Mouse (Mus musculus) cerebellum, adult 11-12 months (tissue): ENCODE results near the gene Crtc3.

Source experiments
- DNase-seq: peaks from one replicate; pipeline ENCODE4 v3.0.0; 2022

Crtc3 gene

DNA sequence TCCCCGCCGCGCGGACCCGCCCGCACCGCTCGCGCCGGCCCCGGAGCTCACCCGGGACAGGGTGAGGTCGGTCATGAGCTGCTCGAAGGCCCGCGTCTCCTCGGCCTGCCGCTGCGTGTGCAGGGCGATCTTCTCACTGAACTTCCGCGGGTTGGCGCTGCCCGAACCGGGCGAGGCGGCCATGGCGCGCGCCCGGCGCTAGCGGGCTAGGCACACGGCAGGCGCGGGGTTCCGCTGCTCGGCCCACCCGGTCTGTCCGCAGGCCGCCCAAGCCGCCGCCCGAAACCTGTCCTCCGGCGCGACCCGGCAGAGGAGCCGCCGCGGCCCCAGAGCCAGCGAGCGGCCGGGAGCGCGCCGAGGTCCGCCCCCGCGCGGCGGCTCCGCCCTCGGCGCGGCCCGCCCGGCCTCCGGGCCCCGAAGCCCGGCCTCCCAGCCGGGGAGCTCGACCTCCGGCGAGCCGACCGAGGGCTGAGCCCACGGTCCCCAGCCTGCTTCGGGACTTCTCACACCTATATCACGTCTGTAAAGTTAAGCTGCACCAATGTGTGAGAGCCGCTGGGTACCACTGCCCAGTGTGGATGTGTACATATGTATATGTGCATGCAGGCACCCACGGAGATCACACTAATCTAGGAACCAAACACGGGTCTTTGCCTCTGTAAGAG is at the start of gene Crtc3:
Gene Crtc3 (minus strand): TSS at position 322 of the 665 bp plus-strand sequence.
- DNase-seq = peak; percentile 77

DNA sequence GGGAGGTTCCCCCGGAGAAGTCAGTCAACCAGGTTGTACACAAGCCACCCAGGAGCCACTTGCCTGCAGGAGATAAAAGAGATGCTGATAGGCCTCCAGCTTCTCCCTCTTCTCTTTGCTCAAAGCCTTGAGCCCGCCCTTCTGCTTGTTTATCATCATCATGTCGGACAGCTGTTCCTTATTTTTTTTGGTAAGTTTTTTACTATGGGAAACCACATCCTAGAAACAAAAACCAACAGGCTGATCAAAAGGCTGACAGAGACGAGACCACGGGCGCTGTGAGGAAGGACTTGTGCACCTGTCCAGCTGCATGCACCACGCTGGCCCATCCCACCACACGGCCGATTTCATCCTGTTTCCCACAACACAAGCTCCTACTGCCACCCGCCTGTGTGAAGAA is 47.5 kb upstream of the Crtc3 start:
- no peak for DNase-seq

GRCm38 (mm10) chr7:80732986-80733385 is 44.3 kb upstream of the Crtc3 start:
- DNase-seq = no peak

GRCm38 (mm10) chr7:80729662-80730061 is 41.0 kb upstream of the Crtc3 start:
- peak; percentile 51 for DNase-seq

- no peak for DNase-seq
These were observed 32.4 kb upstream of the Crtc3 start for GRCm38 (mm10) chr7:80721041-80721440.

- no peak for DNase-seq
These were observed 30.9 kb upstream of the Crtc3 start for GRCm38 (mm10) chr7:80719582-80719981.

- no peak for DNase-seq
These were observed 30.4 kb upstream of the Crtc3 start for GRCm38 (mm10) chr7:80719038-80719437.

DNA sequence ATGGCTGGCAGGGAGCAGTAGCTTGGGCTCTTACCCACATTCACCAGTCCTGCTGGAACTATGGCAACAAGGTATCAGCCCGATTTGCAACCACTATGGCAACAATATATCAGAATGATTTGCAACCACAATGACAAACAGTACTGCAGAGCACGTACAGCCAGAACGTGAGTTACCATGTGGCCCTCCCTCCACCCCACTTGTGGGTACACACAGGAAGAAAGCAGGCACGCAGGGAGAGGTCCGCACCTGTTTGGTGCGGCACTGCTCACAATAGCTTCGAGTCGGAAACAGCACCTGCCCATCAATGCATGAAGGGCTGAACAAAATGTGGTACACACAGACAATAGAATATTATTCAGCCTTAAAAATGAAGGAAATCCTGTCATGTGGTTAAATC is 29.8 kb upstream of the Crtc3 start:
- no peak for DNase-seq

GRCm38 (mm10) chr7:80716758-80717157 is 28.1 kb upstream of the Crtc3 start:
- no peak for DNase-seq

- DNase-seq = no peak
These were observed 26.6 kb upstream of the Crtc3 start for GRCm38 (mm10) chr7:80715306-80715705.

GRCm38 (mm10) chr7:80711496-80711895 is 22.8 kb upstream of the Crtc3 start:
- no peak for DNase-seq

DNA sequence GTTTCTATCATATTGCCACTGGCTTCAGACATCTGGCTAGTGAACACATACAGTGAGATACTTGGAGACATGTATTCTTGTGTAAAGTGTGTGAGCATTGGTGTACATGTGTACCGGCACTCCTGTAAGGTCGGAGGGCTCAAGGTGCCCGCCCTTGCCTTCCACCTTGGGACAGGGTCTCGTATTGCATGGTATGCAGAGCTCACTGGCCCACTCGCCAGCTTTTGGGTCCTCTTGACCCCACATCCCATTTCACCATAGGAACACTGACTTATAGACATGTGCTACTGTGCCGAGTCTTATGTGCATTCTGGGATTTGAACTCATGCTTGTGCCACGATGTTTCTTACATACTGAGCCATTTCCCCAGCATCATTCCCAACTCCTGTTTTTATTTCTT is 21.7 kb upstream of the Crtc3 start:
- DNase-seq = no peak

- DNase-seq = no peak
These were observed 15.4 kb upstream of the Crtc3 start for GRCm38 (mm10) chr7:80704066-80704465.

DNA sequence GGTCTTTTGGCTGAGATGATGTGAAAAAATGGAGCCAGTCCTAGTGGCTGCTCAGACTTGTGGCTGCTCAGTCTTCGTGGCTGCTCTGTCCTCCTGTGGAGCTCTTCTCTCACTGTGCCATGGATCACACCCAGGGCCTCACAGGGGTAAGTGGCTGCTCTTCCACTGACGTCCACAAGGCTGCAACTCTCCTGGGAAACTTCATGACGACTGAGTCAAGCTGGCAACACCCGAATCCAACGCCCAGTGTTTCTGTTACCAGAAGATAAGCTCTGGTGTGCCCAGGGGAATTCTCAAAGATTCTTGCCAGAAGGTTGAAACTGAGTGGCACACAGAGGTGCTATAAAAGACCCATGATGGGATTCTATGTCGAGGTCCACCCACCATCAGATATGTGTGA is 13.8 kb upstream of the Crtc3 start:
- DNase-seq = no peak

GRCm38 (mm10) chr7:80699709-80700108 is 11.0 kb upstream of the Crtc3 start:
- DNase-seq = no peak

GRCm38 (mm10) chr7:80698940-80699339 is 10.3 kb upstream of the Crtc3 start:
- no peak for DNase-seq

DNA sequence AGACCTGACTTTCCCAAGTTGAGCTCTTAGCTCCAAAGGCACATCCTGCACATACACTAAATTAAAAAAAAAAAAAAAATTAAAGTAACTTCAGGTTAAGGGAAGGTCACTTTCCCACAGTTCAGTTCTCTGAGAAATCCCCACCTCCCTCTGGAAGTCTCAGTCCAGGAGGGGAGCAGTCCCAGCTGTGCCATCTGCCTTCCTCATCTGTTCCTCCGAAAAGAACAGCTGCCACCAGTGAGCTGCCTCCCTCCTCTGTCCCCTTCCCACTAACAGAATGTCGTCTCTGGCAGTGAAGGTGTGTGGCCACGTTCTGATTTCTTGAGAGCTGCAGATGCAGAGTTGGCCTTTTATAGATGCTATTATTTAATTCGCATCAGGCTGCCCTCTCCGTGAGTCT is 9.2 kb upstream of the Crtc3 start:
- DNase-seq = no peak

DNA sequence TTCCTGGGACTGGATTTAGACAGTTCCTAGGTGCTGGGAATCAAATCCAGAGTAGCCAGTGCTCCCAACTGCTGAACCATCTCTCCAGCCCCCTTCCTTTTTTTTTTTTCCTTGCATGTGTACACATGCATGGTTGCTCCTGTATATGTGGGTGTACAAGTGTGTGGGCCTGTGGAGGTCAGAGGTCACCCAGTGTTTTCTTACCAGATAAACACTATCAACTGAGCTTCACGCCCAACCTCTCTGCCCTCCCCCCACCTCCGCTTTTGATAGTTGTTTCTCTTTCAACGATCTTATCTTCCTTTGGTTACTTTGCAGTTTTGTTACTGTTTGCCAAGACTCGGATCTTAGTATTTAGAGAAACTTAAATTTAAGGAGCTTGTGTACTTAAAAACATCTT is 8.2 kb upstream of the Crtc3 start:
- DNase-seq = no peak

- DNase-seq = no peak
These were observed 7.7 kb upstream of the Crtc3 start for GRCm38 (mm10) chr7:80696334-80696733.

GRCm38 (mm10) chr7:80692472-80692871 is 3.8 kb upstream of the Crtc3 start:
- DNase-seq = no peak

DNA sequence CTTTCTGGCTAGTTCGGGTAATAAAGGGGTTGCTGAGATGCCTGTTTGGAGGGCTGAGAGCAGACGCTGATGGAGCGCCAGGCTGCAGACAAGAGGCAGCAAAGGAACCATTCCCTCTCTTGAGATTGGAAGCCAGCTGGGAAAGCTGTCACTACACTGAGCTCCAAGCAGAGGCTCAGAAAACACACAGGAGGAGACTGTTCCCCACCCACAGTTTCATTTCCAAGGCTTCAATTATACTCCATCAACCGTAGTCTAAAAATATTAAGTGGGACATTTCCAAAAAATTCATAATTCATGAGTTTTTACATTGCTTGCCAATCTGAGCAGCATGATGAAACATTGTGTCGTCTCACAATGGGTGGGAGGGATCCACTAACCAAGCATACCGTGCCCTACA is 2.5 kb upstream of the Crtc3 start:
- no peak for DNase-seq

- no peak for DNase-seq
These were observed 529 bp upstream of the Crtc3 start for GRCm38 (mm10) chr7:80689221-80689591.

DNA sequence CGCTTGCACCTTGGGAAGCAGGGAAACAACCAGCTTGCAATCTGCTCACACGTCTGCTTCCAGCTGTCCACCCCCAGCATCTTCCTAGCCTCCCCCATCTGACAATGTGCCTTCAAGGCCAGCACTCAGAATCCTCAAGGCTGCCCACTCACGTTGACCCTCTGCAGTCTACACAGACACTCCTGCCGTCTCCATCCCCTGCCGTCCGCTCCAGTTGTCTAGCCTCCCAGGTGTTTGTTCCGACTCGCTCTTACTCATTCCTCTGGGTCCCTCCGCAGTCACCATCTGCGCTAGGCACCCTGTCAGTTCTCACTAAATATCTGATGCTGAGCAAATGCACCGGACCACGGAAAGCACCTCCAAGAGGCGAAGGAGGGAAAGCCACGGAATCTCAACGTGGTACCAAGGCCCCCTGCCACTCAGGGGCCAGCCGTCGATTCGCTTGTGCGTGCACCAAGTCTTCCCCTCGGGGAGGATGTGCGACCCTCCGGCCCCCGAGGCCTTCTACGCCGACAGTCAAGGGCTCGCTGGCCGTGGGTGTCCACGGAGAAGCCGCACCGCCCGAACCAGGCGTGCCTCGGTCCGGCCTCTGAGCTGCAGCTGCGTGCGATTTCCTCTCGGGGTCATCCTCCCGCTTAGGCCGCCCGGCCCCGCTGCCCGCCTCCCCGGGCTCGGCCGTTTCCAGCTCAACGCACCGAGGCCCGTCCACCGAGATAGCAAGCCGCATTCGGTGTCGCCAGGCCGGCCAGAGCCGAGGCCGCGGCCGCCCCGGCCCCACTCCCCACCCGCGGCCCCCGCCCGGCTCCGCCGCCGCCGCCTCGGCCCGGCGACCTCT is 739 bp downstream of the Crtc3 start:
- DNase-seq = peak; percentile 70

- DNase-seq = no peak
These were observed 3.0 kb downstream of the Crtc3 start for GRCm38 (mm10) chr7:80685639-80686038.

DNA sequence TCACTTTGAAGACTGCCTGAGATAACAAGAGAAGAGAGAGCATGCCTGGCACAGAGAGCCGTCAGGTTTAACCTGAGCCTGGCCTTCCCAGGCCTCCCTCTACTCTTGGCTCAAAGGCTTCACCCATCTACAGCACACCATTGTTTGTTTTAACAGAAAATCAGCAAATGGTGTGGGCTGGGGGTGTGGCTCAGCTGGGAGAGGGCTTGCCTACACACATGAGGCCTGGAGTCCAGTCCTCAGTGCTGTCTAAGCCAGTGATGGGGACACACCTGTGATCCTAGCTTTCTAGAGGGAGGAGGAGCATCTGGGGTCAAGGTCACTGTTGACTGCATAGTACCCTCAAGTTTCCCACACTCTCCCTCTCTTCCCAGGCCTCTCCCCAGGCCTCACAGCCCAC is 6.0 kb downstream of the Crtc3 start:
- no peak for DNase-seq
